Mouse (Mus musculus): ENCODE measurements at regions not wholly inside any gene's neighbourhood (a gene's known extent, or its start where the extent isn't known, plus 50 kb on each side); places are given as distances from the start of the nearest gene placed in this dataset.
A peak's percentile ranks its signal among the peaks of the same experiment; 100 is the strongest.
"Not testable (repeated sequence)": the region's sequence is repeated elsewhere in the genome, so short reads cannot be mapped to it uniquely, and the experiment has no call there.

DNA sequence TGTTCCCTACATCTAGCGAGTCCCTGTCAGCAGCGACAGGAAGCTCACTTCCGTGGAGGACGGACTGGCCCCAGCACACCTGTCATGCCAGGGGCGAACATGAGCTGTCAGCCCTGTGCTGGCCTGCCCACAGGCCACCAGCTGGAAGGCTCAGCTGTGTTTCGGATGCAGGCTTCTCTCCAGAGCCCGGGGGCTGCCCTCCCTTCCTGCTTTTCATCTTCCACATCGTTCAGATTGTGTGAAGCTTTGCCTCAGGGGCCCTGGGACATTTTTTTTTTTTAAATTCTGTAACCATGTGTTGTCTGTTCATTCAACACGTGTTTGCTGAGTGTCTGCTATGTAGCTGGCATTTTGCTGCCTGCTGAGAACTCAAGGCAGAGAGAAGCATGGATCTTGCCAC, 167.2 kb downstream of the Csl start:
- DNase-seq (ENCODE audit: low read depth): no peak

DNA sequence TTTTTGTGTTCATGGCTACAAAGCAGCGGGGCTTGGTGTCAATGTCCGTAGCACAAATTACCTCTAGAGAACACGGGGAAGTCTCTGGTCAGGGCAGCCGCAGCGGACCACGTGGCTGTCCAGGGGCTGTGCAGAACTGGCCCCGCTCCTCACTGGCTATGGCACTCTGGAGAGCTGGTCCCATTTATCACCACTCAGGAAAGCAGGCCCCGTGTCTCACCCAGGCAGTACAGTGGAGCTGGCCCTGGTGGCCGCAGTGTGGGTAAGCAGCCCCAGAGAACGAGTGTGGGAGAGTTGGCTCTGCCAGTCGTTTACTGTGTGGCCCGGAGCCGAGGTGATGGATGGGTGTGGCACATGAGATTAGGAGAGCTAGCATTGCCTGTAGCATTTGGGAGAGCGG, 163.8 kb downstream of the Csl start:
- no peak for DNase-seq (ENCODE audit: low read depth)

DNA sequence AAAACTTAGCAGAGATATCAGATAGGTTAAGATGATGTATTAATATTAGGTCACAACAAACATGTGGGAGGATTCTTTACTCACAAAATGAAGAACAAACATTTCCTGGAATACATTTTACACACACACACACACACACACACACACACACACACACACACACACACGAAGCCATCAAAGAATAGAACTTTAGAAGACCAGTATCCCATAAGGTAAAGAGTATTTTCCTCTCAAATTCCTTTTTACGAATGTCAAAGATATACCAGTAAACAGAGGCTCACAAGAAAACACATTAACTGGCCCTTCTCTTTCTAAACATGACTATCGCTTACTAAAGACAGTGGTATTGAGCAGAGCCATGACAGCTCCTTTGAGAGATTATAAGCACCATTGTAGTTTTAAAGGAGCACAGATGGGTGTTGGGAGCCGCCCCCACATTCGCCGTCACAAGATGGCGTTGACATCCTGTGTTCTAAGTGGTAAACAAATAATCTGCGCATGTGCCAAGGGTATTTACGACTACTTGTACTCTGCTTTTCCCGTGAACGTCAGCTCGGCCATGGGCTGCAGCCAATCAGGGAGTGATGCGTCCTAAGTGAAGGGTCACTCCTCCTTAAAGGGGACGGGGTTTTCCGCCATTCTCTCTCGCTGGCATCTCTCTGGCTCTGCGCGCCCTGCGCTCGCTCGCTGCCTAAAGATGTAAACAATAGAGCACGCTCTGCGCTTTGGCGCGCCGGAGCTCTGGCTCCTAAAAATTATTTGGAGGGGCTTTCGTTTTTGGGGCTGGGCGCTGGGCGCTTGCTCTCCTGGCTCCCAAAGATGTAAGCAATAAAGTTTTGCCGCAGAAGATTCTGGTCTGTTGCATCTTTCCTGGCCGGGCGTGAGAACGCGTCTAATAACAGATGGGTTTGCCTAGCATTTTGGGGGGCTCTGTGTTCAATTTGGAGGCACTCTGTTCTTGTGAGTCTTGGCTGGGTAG, 160.0 kb downstream of the Csl start:
- not testable (repeated sequence) for DNase-seq (ENCODE audit: low read depth)

DNA sequence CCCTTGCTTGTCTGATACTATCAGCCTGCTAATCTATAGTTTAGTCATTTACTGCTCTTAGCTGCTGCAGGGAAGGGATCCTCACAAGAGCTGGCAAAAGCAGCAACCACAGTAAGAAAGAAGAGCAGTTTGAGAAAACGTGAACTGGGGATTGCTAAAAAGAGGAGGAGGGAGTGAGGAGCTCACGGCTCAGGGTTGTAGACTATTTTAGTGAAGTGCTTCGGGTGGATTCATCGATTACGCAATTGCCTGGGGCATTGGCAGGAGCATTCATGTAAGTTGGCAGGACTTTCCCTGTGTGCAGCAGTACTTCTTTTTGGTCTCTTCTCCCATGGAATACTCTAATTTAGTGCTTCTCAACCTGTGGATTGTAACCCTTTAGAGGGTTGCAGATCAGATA, 157.1 kb downstream of the Csl start:
- DNase-seq (ENCODE audit: low read depth): peak; percentile 74

DNA sequence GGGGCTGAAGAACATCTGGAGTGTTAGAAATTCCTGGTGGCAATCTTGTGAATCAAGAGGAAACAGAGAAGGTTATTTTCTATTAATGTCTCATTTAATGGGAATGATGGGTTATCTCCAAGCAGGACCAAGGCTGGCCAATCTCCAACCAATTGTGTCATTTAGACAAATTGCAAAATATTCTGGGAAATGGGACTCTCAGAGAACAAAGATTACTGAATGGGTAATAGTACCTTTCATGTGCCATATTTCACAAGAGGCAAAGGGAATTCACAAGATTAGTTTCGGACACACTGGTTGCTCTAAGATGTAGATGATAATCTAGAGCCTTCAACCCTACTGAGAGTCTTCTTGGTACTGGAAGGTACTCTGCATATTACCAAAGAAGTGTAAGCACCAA, 155.3 kb downstream of the Csl start:
- DNase-seq (ENCODE audit: low read depth): no peak

DNA sequence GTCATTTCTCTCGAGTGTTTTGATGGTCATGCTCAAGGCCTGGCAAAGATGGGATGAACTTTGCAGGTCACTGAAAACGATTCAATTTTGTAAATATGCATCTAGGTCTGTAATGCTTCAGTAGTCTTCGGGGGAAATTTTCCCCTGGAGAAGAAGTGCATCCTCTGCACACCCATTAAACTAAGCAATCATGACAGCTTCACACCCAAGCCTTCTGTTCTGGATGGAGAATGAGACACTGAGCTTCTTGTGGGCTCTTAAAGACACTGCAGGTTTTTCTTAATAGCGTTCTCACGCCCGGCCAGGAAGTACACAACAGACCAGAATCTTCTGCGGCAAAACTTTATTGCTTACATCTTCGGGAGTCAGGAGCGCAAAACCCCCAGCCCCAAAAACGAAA, 151.0 kb downstream of the Csl start:
- DNase-seq (ENCODE audit: low read depth): no peak

DNA sequence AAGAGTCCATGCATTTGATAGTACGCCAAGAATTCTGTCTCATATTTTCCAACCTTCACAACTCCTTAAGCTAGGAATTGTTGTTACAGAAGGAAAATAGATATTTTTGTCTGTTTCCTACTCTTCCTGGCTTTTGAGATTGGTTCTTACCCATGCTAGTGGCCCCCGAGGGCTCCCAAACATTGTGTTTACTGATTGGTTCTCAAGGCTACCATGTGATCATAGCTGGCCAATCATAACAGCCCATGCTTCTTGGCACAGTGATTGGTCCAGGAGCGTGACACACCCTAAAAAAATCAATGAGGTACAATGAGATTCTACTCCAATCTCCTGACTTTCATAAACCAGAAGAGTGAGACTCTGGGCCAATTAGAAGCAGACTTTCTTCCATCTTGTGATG, 150.0 kb downstream of the Csl start:
- peak; percentile 26 for DNase-seq (ENCODE audit: low read depth)

DNA sequence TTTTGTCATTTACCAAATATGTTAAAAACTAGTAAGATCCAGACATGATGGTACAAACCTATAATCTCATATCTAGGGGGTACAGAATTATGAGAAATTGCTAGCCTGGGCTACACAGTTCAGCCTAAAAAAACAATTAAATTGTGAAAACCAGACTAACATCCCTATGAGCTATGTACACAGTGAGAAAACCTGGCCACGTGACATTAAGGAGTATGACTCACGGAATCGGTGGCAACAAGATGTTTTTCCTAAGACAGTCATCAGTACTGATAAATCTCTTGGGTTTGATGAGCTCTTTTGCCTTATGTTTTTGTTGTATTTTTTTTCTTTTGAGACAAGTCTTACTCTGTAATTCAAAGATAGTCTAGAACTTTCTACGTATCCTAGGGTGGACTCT, 148.6 kb downstream of the Csl start:
- DNase-seq (ENCODE audit: low read depth): no peak

DNA sequence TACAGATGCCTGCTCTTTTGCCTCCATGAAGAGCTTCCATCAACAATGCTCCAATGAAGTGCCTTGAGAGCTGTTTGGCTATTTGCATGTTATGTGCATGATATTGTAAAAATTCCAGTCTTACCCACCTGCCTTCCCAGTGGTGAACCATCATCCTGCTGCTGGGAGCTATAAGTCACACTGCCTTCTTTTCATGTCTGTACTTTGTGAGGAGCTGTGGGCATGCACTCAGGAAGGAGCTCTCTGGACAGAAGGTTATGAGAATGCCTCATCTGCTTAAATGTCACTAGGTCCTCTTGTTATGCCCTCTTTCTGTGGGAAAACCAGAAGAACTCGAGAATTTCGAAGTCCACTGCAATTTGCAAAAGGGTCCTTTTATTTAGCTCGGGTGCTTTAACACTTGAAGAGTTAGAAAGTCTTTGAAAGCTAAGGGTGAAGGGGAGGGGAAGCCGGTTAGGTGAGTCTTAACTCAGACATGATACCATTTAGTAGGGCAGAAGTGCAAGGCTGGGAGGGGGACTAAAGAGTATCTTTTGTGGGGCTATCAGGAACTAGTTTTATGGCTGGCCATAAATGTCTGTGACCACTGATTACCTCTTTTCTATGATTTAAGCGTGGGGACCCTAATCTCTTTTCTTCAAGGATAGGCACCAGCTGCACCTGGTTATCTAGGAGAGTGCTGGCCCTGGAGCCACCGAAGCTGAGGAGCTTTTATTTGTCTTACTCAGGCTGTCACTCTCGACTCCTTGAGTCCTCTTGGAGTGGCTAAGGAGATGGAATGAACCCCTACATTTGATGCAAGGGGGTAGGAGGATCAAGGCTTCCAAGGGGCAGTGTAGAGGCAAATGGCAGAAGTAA, 144.8 kb downstream of the Csl start:
- DNase-seq (ENCODE audit: low read depth): no peak

DNA sequence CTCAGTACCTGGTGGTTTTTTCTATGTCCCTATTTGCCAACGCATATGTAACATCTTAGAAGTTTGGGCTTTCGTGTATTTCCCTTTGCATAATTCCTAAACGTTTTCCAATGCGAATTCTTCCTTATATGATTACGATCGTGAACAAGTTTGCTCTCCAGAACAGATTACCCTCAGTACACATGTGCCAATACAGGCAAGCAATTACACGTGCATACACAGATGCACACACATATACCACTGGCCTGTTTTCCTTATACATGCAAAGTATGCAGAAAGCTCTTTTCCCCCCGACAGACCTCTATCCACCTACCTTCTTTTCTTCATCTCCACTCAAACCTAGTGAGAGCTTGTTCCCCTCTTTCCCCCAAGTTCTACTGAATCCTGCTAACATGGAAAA, 144.1 kb downstream of the Csl start:
- DNase-seq (ENCODE audit: low read depth): no peak

DNA sequence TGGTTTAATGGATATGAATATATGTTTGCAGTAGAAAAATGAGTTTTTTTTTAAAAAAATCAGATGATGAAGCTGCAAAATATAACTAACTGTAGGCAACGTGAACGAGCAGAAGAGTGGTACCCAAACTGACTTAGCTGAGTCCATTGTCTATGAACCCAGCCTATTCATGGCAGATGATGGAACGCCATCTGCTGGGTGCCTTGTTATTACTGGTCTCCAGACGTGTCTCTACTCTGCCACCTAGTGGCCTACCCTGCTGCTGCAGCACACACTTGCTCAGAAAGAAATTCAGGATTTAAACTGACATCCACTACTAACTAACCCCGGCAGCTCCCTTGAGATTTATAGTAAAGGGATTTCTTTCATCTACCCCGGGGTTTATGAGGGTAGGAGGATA, 143.7 kb downstream of the Csl start:
- DNase-seq (ENCODE audit: low read depth): peak; percentile 60

DNA sequence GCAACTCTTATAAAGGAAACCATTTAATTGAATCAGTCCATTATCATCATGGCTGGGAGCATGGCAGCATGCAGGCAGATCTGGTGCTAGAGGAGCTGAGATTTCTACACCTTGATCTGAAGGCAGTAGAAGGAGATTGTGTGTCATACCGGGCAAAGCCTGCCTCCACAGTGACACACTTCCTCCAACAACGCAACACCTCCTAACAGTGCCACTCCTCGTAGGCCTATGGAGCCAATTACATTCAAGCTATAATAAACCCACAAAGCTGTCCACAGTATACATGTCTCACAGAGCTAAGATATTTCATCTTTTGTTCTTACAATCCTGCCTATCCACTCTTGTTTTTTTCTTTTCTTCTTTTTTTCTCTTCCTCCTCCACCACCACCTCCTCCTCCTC, 141.8 kb downstream of the Csl start:
- DNase-seq (ENCODE audit: low read depth): no peak

DNA sequence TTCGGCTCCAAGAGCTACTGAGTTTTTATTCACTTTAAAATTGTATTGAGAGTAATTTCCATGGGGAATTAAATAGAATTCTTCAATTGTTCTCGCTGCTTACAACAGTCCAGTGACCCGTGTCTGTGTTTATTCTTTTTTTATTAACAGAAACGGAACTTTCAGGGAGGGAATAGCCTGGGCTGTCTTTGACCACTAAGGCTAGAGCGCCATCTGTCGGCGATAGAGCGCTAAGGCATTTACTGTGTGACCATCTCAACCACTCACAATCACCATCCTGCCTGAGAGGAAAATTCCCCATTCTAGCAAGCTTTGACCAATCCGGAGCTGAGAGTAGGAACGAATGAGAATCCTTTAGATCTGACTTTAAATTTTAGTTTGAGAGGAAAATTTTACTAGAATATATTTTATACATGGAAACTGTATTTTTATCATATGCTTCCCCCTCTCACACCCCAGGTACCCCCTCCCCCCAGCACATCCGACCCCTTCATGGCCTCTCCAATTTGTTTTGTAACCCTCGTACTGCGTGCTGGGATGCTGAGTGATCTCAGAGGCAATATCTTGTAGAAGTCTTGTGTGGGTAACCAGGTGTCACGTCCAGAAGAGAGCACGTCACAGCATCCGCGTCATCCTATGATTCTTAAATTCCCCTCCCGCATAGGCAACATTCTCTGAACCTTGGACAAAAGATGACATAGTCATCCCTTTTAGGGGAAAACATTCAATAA, 139.9 kb downstream of the Csl start:
- DNase-seq (ENCODE audit: low read depth): peak; percentile 46

DNA sequence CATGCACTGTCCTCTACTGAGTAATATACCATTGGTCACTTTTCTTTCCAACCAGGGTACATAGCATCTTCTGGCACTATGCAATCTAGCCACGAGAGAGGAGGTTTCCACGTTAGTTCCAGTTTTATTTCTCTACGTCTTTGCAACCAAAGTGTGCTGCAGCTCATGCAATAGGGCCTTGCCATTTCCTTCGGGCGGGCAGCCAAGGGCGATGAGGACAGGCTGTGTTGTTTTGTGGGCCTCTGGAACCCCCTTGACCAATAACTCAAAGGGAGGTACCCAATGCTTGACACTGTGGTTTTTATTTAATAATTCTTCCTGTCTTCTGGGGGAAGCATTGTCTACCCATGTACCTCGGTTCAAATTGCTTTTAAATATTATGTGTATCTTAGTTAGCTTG, 139.0 kb downstream of the Csl start:
- no peak for DNase-seq (ENCODE audit: low read depth)

DNA sequence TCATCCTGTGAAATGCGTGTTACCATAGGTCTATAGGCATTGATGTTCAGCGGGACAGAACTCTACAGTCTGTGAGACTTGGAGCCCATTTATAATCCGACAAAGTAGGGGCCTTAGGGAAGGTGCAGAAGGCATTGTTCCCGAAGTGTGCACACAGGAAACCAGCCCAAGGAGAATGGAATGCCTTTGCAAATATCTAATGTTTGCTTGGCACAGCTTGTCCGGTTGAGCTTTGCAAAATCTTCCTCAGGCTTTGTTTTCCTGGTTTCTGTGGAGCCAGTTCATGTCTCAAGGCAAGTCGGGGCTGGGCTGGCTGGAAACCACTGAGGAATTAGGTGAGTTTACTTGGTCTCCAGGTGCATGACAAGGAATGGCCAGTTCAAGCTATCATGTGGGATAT, 132.1 kb downstream of the Csl start:
- DNase-seq (ENCODE audit: low read depth): no peak

DNA sequence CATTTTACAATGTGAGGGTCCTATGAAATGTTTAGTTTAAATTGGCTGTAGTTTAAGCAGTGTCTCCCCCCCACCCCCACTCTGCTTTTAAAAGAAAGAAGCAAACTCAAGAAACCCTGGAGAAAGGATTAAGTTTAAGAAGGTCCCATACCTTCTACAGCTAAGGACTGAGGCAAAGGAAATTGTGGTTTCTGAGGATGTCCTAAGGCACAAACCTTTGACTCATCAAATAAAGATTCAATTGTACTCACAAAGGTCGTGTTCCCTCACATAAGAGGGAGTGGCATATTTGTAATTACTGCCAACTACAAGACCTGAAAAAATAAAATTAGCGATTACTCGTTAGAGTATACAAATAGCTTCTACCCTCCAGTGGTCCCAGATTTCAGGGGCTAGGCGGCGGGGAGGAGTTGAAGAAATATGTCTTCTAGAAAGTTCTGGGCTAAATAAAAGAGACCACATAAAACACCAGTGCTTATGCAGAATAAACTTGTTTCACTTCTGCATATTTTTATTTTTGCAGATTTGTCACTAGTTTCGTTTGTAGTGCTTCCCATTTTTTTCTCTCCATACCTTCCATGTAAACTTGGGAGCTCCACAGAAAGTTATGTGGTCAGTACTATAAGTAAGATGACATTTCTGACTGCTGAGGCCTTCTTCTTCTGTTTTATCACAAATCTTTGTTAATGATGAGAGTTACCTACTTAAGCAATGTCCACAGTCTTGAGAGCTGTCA, 127.0 kb downstream of the Csl start:
- no peak for DNase-seq (ENCODE audit: low read depth)

DNA sequence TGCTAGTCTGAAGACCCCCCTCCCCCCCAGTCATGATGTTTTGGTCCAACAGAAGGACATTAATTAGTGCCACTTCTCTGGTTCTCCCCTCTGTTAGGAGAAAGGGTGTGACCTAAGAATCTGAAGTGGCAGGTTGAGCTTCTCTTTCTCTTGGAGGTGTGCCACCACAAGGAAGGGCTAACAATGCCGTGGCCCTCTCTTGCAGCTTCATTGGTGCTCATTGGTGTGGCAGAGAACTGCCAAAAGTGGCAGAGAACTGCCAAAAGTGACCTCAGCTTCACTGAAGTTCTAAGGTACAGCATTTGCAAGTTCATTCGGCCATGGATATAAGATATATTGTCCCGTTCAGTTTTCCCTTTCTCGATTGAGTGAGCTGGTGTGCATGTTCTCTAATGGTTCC, 123.7 kb downstream of the Csl start:
- DNase-seq (ENCODE audit: low read depth): no peak

DNA sequence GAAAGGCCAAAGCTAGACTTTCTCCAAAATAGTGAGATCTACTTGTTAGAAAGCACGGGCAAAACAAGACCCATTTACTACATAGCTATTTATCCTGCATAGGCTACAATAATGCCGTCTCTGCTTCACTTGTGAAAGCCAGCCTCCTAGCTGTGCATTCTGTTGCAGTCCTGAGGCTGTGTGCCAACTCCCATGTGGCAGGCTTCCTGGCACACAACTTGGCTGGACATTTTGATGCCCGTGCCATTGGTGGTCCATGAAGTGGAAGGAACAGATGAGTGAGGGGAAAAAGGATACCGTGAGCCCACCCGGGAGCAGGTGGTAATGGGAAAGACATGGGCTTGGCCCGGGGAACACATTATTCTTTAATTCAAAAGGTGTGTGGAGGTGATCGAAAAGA, 120.4 kb downstream of the Csl start:
- no peak for DNase-seq (ENCODE audit: low read depth)

DNA sequence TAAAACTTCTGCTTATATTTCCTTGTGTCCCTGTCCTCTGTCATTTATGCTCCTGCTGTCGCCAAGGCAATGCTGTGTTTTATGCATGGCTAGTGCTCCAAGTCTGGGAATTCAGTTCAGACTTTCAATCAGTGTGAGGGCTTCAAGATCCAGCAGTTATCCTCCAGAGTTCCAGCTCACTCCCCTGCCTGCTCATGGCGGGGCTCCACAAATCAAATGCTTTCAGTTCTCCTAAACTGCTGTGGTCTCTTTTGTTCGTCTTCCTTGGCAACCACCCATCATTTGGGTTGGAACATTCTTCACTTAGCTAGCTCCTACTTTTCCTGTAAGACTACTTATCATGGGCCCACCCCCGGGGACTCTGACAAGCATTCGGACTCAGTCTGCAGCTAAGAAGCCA, 120.0 kb downstream of the Csl start:
- DNase-seq (ENCODE audit: low read depth): no peak

DNA sequence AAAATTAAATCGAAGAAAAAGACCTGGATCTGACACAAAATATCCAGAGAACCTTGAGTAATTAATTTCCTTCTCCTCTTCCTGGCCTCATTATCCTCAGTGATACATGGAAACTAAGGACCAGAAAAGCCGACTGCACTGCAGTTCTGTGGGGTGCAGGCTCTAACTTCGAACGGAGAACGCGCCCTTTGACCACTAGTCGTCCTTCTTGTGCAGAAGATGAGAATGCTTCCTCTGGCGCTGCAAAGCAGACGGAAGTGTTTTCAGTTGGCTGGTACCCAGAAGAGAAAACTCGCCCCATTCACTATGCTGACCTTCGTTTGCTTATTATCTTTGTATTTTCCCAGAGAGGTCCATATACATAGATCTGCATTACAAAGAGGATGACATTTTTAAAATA, 117.7 kb downstream of the Csl start:
- peak; percentile 34 for DNase-seq (ENCODE audit: low read depth)

DNA sequence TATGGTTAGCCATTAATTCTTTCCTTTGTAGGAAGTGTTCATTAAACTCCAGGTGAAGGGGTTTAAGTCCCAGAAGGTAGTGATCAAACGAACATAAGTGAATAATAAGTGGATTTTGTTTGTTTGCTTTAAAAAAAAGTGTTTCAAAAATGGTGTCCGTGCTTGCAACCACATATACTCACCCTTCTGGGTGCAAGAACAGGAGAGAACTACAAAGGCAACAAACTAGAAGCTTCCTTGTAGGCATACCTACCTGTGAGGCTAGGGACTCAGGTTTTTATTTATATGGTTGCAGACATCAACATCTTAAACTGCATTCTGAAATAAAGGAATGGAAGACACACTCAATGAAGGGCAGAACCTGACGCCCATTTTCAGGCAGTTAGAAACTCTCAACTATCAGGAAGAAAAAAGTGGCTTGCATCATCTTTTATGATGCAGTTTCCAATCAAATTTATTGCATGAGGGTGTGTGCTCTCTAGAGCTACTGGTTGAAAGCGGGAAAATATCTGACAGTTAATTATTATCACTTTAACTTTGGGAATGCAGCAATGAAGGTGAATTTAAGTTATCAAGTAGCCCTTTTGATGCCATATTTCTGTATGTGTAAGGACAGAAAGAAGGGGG, 117.1 kb downstream of the Csl start:
- DNase-seq (ENCODE audit: low read depth): no peak

Measured in fibroblast of lung, adult 2 months (primary cell).